Mouse (Mus musculus) brain, embryonic 14.5 days (tissue): ENCODE results near the gene Rpl22l1. TPM values are rescaled to one million over a fixed set of nuclear protein-coding genes. Genes with fewer than 3 reads are reported as not detected.
"Not testable (repeated sequence)": the region's sequence is repeated elsewhere in the genome, so short reads cannot be mapped to it uniquely, and the experiment has no call there.

Experiments used
- DNase-seq: peaks from one replicate; pipeline ENCODE4 v3.0.0-alpha.2; 2011; ENCODE audit warnings: low read depth
- CTCF ChIP-seq: fragments of 200-500 bp; IDR thresholded peaks from 2 replicates; pipeline ENCODE4 v1.5.1; 2012; ENCODE audit warnings: inconsistent platforms, mild to moderate bottlenecking, moderate library complexity, borderline replicate concordance; ENCODE audit not compliant: insufficient read depth, insufficient read length; ENCODE audit errors: extremely low read depth
- POLR2A ChIP-seq: fragments of 200-500 bp; IDR thresholded peaks from 2 replicates; pipeline ENCODE4 v1.6.1; 2012; ENCODE audit warnings: mild to moderate bottlenecking, inconsistent platforms, borderline replicate concordance; ENCODE audit not compliant: poor library complexity, insufficient read depth, insufficient read length, severe bottlenecking; ENCODE audit errors: extremely low read depth
- polyA plus RNA-seq: library from polyadenylated mRNA; depleted of rRNA; stranded (reverse); fragments of >200 nt; gene quantifications from 2 replicates; pipeline ENCODE4 v1.2.3, GENCODE M21; 2012; rRNA removed

Gene Rpl22l1
- 131 and 141 TPM in 2 replicates for polyA plus RNA-seq

- DNase-seq, result peak; percentile 99
- TF ChIP-seq CTCF (0 out of 2 replicates have a peak, but pooled peaks have one; percentile 0), POLR2A (peak; percentile 79; the same call in 1 of the 2 replicates)
These were observed at the start of gene Rpl22l1 for GRCm38 (mm10) chr3:28805301-28806097. Rpl22l1 (plus strand) TSS chr3:28805436.

GRCm38 (mm10) chr3:28755477-28755876 is 49.8 kb upstream of the Rpl22l1 start:
- peak; percentile 49 for DNase-seq
- TF ChIP-seq POLR2A (no peak), CTCF (no peak)

GRCm38 (mm10) chr3:28761225-28761789 is 43.9 kb upstream of the Rpl22l1 start:
- TF ChIP-seq CTCF (no peak), POLR2A (no peak)
- DNase-seq, result no peak

GRCm38 (mm10) chr3:28766935-28767334 is 38.3 kb upstream of the Rpl22l1 start:
- TF ChIP-seq POLR2A (no peak), CTCF (no peak)
- no peak for DNase-seq

GRCm38 (mm10) chr3:28768222-28768621 is 37.0 kb upstream of the Rpl22l1 start:
- TF ChIP-seq POLR2A, result no peak
- no peak for TF ChIP-seq CTCF
- no peak for DNase-seq

GRCm38 (mm10) chr3:28772919-28773318 is 32.3 kb upstream of the Rpl22l1 start:
- DNase-seq, result not testable (repeated sequence)
- TF ChIP-seq CTCF, result peak; percentile 6; the same call in 1 of the 2 replicates

- DNase-seq, result no peak
- no peak for TF ChIP-seq CTCF
- no peak for TF ChIP-seq POLR2A
These were observed 29.9 kb upstream of the Rpl22l1 start for GRCm38 (mm10) chr3:28775361-28775760.

- TF ChIP-seq POLR2A (no peak), CTCF (no peak)
- no peak for DNase-seq
These were observed 29.3 kb upstream of the Rpl22l1 start for GRCm38 (mm10) chr3:28775958-28776357.

- no peak for DNase-seq
- TF ChIP-seq CTCF (no peak), POLR2A (no peak)
These were observed 28.7 kb upstream of the Rpl22l1 start for GRCm38 (mm10) chr3:28776491-28776890.

- TF ChIP-seq CTCF (no peak), POLR2A (no peak)
- no peak for DNase-seq
These were observed 24.7 kb upstream of the Rpl22l1 start for GRCm38 (mm10) chr3:28780511-28780910.

GRCm38 (mm10) chr3:28780994-28781393 is 24.2 kb upstream of the Rpl22l1 start, which contains the start of gene Eif5a2:
Eif5a2 (plus strand) TSS chr3:28781276.
- no peak for TF ChIP-seq CTCF
- peak; percentile 36; the same call in 1 of the 2 replicates for TF ChIP-seq POLR2A
- DNase-seq, result peak; percentile 98

GRCm38 (mm10) chr3:28781422-28781821 is 23.8 kb upstream of the Rpl22l1 start:
- TF ChIP-seq POLR2A (no peak), CTCF (no peak)
- no peak for DNase-seq

GRCm38 (mm10) chr3:28781848-28782247 is 23.4 kb upstream of the Rpl22l1 start:
- no peak for DNase-seq
- TF ChIP-seq CTCF, result no peak
- TF ChIP-seq POLR2A, result no peak

GRCm38 (mm10) chr3:28784176-28784575 is 21.1 kb upstream of the Rpl22l1 start:
- no peak for TF ChIP-seq POLR2A
- no peak for TF ChIP-seq CTCF
- DNase-seq, result peak; percentile 68

- no peak for TF ChIP-seq POLR2A
- DNase-seq, result no peak
These were observed 10.4 kb upstream of the Rpl22l1 start for GRCm38 (mm10) chr3:28794835-28795234.
